9 mouse cellular contexts compared by ENCODE assay signal in the genomic region with DNA sequence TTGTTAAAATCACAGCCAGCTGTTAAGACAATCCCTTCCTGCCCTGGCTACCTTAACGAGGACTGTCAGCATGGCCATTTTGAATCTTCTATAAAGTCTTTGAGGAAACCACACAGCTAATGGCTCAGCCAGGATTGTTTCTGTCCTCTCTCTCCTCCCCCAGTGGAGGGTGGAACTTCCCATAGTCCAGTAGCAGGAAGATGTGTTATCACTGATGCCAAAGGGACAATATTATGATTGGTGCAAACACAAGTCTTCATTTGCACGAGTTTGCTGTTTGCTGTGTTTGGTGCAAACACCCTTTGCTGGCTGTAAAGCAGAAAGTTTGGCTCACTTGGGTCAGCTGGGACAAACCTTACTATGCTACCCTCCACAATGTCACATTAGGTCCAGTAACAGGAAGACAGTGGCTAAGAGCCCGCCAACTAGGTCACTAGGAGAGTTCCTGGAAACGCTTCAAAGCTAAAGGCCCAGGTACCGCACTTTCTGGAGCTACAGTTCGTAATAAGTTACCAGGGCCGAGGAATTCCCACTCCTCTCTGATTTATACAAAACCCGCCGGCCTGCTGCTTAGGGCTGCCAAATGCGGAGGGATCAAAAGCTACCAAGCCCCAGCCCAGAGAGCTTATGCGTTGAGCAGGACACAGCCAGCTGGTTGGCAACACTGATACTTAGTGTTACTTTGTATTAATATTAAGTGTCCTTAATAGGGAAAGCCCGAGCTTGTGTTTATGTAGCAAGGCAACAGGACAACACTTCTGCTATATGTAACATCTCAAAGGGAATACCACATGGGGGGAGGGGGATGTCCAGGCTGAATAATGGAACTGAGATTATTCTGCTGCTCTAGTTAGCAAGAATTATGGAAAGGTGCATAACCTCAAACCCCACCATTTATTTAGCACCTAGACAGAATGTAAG. TPM values are rescaled to one million over a fixed set of nuclear protein-coding genes. Genes with fewer than 3 reads are reported as not detected.
DNase-seq lines count a peak whose midpoint lies in the region; ATAC-seq and TF ChIP-seq lines count a peak whose summit lies in the region.
"Had no signal": no experiment of that assay in that cellular context is flagged by ENCODE, and none has a peak within 500 bp of the region (broad histone marks: within the 10 kb centered on the region; RNA-seq: fewer than 3 reads in every experiment).

No protein-coding gene starts in this region.

- peaks cover 65% of the 10 kb centered on the region for H3K4me1 ChIP-seq in erythroblast, embryonic 14.5 days (ENCODE audit: control insufficient read depth)
- H3K4me1 ChIP-seq in ES-Bruce4 (ENCODE audit: control insufficient read depth, insufficient read depth, low read length) = no peaks in the 10 kb centered on the region
- peaks cover 17 to 41% of the 10 kb centered on the region in 2 experiments for H3K4me1 ChIP-seq in heart, embryonic 14.5 days (ENCODE audit: control insufficient read depth in 2 of 2, insufficient read depth in 2 of 2, low read length in 2 of 2)
- peaks cover 39% of the 10 kb centered on the region for H3K4me1 ChIP-seq in limb, embryonic 13.5 days
- peaks cover 37% of the 10 kb centered on the region for H3K4me1 ChIP-seq in stomach, embryonic 16.5 days (ENCODE audit: control insufficient read depth, insufficient read depth, low read length)

- H3K9ac ChIP-seq in ES-Bruce4 (ENCODE audit: low read depth, poor library complexity, severe bottlenecking) = peak overlapping the region; percentile 95
- H3K9ac ChIP-seq in heart, embryonic 14.5 days (ENCODE audit: low read length) = peak overlapping the region; percentile 100
- H3K9ac ChIP-seq in limb, embryonic 13.5 days = peak overlapping the region; percentile 100
- H3K9ac ChIP-seq in stomach, embryonic 16.5 days (ENCODE audit: low read length) = peak overlapping the region; percentile 95

- H3K4me2 ChIP-seq in heart, embryonic 14.5 days (ENCODE audit: low read length) = peak overlapping the region; percentile 66
- peak overlapping the region; percentile 95 for H3K4me2 ChIP-seq in limb, embryonic 13.5 days (replicated peaks)
- H3K4me2 ChIP-seq in stomach, embryonic 16.5 days (ENCODE audit: low read depth, low read length) = peak overlapping the region; percentile 68

- DNase-seq in T-cell, adult 2 months (ENCODE audit: low spot score) = no peak
- no peak for DNase-seq in layer of hippocampus, adult 9-10 months (ENCODE audit: low spot score)

- TF ChIP-seq POLR2A in ES-Bruce4 (IDR thresholded peaks at IDR 0.05; ENCODE audit: insufficient read depth, low read length) = no peak

- 32% methylated on average over 12 of the region's 12 CpGs for WGBS in heart, embryonic 14.5 days
- WGBS in limb, embryonic 13.5 days = 26% methylated on average over 12 of the region's 12 CpGs
- 24% methylated on average over 12 of the region's 12 CpGs for WGBS in stomach, embryonic 16.5 days

- peak overlapping the region; percentile 82 for H3K4me3 ChIP-seq in erythroblast, embryonic 14.5 days (replicated peaks)
- peak overlapping the region; percentile 56 for H3K4me3 ChIP-seq in ES-Bruce4 (ENCODE audit: low read depth, low read length)
- peak overlapping the region in 1 of 2 experiments; percentile 95; a peak in 3 of 4 replicates for H3K4me3 ChIP-seq in heart, embryonic 14.5 days (ENCODE audit: control insufficient read depth in 1 of 2, insufficient read depth in 1 of 2, low read depth in 1 of 2, low read length in 2 of 2)
- H3K4me3 ChIP-seq in limb, embryonic 13.5 days = peak overlapping the region; percentile 99
- H3K4me3 ChIP-seq in stomach, embryonic 16.5 days (replicated peaks; ENCODE audit: low read length) = peak overlapping the region; percentile 77

- TF ChIP-seq EP300 in ES-Bruce4 (IDR thresholded peaks at IDR 0.05; ENCODE audit: insufficient read depth, low read depth, low read length) = no peak

- no peak for TF ChIP-seq CTCF in ES-Bruce4 (IDR thresholded peaks at IDR 0.05; ENCODE audit: low read depth, low read length)

- H3K27ac ChIP-seq in ES-Bruce4 (ENCODE audit: insufficient read depth, low read length) = peak overlapping the region; percentile 17; the same call in 1 of the 2 replicates
- H3K27ac ChIP-seq in heart, embryonic 14.5 days (replicated peaks in 1 of 2; ENCODE audit: control insufficient read depth in 1 of 2, insufficient read depth in 1 of 2, low read depth in 2 of 2, low read length in 2 of 2) = peak overlapping the region; percentile 98 to 99
- peak overlapping the region; percentile 53 for H3K27ac ChIP-seq in limb, embryonic 13.5 days
- peak overlapping the region; percentile 99 for H3K27ac ChIP-seq in stomach, embryonic 16.5 days (ENCODE audit: low read length)

- no peaks in the 10 kb centered on the region for H3K9me3 ChIP-seq in erythroblast, embryonic 14.5 days (ENCODE audit: control insufficient read depth, low read length)
- H3K9me3 ChIP-seq in ES-Bruce4 (replicated peaks; ENCODE audit: control insufficient read depth, insufficient read depth, low read length, poor library complexity, severe bottlenecking) = no peaks in the 10 kb centered on the region
- H3K9me3 ChIP-seq in heart, embryonic 14.5 days (ENCODE audit: control insufficient read depth, low read length) = no peaks in the 10 kb centered on the region
- H3K9me3 ChIP-seq in limb, embryonic 13.5 days = no peaks in the 10 kb centered on the region
- no peaks in the 10 kb centered on the region for H3K9me3 ChIP-seq in stomach, embryonic 16.5 days (replicated peaks; ENCODE audit: control insufficient read depth, low read length)

- H3K36me3 ChIP-seq in erythroblast, embryonic 14.5 days (ENCODE audit: control insufficient read depth) = peaks cover 30% of the 10 kb centered on the region
- H3K36me3 ChIP-seq in ES-Bruce4 (ENCODE audit: control insufficient read depth, insufficient read depth, low read length, poor library complexity, severe bottlenecking) = peaks cover 28% of the 10 kb centered on the region
- H3K36me3 ChIP-seq in heart, embryonic 14.5 days (ENCODE audit: control insufficient read depth, insufficient read depth, low read length) = peaks cover 39% of the 10 kb centered on the region
- H3K36me3 ChIP-seq in limb, embryonic 13.5 days = peaks cover 26% of the 10 kb centered on the region
- peaks cover 4% of the 10 kb centered on the region for H3K36me3 ChIP-seq in stomach, embryonic 16.5 days (ENCODE audit: control insufficient read depth, insufficient read depth, low read length)

- H3K27me3 ChIP-seq in erythroblast, embryonic 14.5 days (ENCODE audit: control insufficient read depth) = no peaks in the 10 kb centered on the region
- H3K27me3 ChIP-seq in ES-Bruce4 (ENCODE audit: control insufficient read depth, insufficient read depth, low read length, poor library complexity, severe bottlenecking) = no peaks in the 10 kb centered on the region
- H3K27me3 ChIP-seq in heart, embryonic 14.5 days (ENCODE audit: control insufficient read depth, insufficient read depth, low read length) = no peaks in the 10 kb centered on the region
- no peaks in the 10 kb centered on the region for H3K27me3 ChIP-seq in limb, embryonic 13.5 days
- H3K27me3 ChIP-seq in stomach, embryonic 16.5 days (ENCODE audit: control insufficient read depth, insufficient read depth, low read length) = no peaks in the 10 kb centered on the region
- H3K27me3 ChIP-seq: Patski had no signal

- ATAC-seq in erythroblast, adult 5-6 weeks (replicated peaks; ENCODE audit: low FRiP score, poor library complexity, severe bottlenecking) = no peak
- no peak for ATAC-seq in heart, embryonic 14.5 days (ENCODE audit: insufficient number of reproducible peaks, insufficient read depth, low FRiP score, low read depth)
- no peak for ATAC-seq in limb, embryonic 13.5 days (ENCODE audit: low FRiP score, low read depth)
- ATAC-seq in stomach, embryonic 16.5 days (ENCODE audit: insufficient read depth, low FRiP score) = no peak

RNA-seq across cellular contexts. Expression of a gene that starts 0.9 kb away (rescaled TPM):
- polyA plus RNA-seq in erythroblast, embryonic 14.5 days (2012) = 18.8 and 20.8 TPM in 2 replicates
- total RNA-seq in erythroblast, adult 5-6 weeks (2015; ENCODE audit: low replicate concordance) = 65.7 and 80.5 TPM in 2 replicates
- 48.1 and 50.2 TPM in 2 replicates for total RNA-seq in erythroblast, adult 5-6 weeks (2017; ENCODE audit: low replicate concordance)
- polyA plus RNA-seq in ES-Bruce4 (2011; ENCODE audit: insufficient read depth, insufficient read length, low read depth, missing spikeins) = 245 and 258 TPM in 2 replicates
- polyA plus RNA-seq in heart, embryonic 14.5 days (2014; fragmentation: Nextera tagmentation; extraction: Ambion mirVana) = 237 and 246 TPM in 2 replicates
- polyA plus RNA-seq in limb, embryonic 13.5 days (2015; fragmentation: Nextera tagmentation; extraction: Ambion mirVana) = 552 and 562 TPM in 2 replicates
- 340 and 353 TPM in 2 replicates for polyA plus RNA-seq in stomach, embryonic 16.5 days (2015; fragmentation: Nextera tagmentation; extraction: Ambion mirVana)

RNA-seq across cellular contexts. Expression of a gene that starts 5.1 kb away (rescaled TPM):
- 1.6 TPM in 2 replicates for polyA plus RNA-seq in erythroblast, embryonic 14.5 days (2012)
- 0.58 and 1.0 TPM in 2 replicates for total RNA-seq in erythroblast, adult 5-6 weeks (2015; ENCODE audit: low replicate concordance)
- total RNA-seq in erythroblast, adult 5-6 weeks (2017; ENCODE audit: low replicate concordance) = 2.2 TPM in 1 of 2 replicates, not detected in the other
- 7.9 and 12.5 TPM in 2 replicates for polyA plus RNA-seq in ES-Bruce4 (2011; ENCODE audit: insufficient read depth, insufficient read length, low read depth, missing spikeins)
- polyA plus RNA-seq in heart, embryonic 14.5 days (2014; fragmentation: Nextera tagmentation; extraction: Ambion mirVana) = 3.1 and 4.2 TPM in 2 replicates
- polyA plus RNA-seq in limb, embryonic 13.5 days (2015; fragmentation: Nextera tagmentation; extraction: Ambion mirVana) = 11.3 and 12.2 TPM in 2 replicates
- 6.4 and 8.8 TPM in 2 replicates for polyA plus RNA-seq in stomach, embryonic 16.5 days (2015; fragmentation: Nextera tagmentation; extraction: Ambion mirVana)

RNA-seq across cellular contexts. Expression of a gene that starts 7.2 kb away (rescaled TPM):
- polyA plus RNA-seq in erythroblast, embryonic 14.5 days (2012) = 0.04 and 0.37 TPM in 2 replicates
- 1.0 and 2.7 TPM in 2 replicates for total RNA-seq in erythroblast, adult 5-6 weeks (2015; ENCODE audit: low replicate concordance)
- total RNA-seq in erythroblast, adult 5-6 weeks (2017; ENCODE audit: low replicate concordance) = 3.8 TPM in 1 of 2 replicates, not detected in the other
- polyA plus RNA-seq in ES-Bruce4 (2011; ENCODE audit: insufficient read depth, insufficient read length, low read depth, missing spikeins) = 2.3 and 4.2 TPM in 2 replicates
- 10.7 and 14.3 TPM in 2 replicates for polyA plus RNA-seq in heart, embryonic 14.5 days (2014; fragmentation: Nextera tagmentation; extraction: Ambion mirVana)
- 4.2 and 5.3 TPM in 2 replicates for polyA plus RNA-seq in limb, embryonic 13.5 days (2015; fragmentation: Nextera tagmentation; extraction: Ambion mirVana)
- 6.0 and 6.8 TPM in 2 replicates for polyA plus RNA-seq in stomach, embryonic 16.5 days (2015; fragmentation: Nextera tagmentation; extraction: Ambion mirVana)

RNA-seq across cellular contexts. Expression of a gene that starts 20.0 kb away (rescaled TPM):
- not detected in 2 replicates for polyA plus RNA-seq in erythroblast, embryonic 14.5 days (2012)
- not detected in 2 replicates for total RNA-seq in erythroblast, adult 5-6 weeks (2015; ENCODE audit: low replicate concordance)
- not detected in 2 replicates for total RNA-seq in erythroblast, adult 5-6 weeks (2017; ENCODE audit: low replicate concordance)
- not detected in 2 replicates for polyA plus RNA-seq in ES-Bruce4 (2011; ENCODE audit: insufficient read depth, insufficient read length, low read depth, missing spikeins)
- polyA plus RNA-seq in heart, embryonic 14.5 days (2014; fragmentation: Nextera tagmentation; extraction: Ambion mirVana) = 0.69 TPM in 1 of 2 replicates, not detected in the other
- polyA plus RNA-seq in limb, embryonic 13.5 days (2015; fragmentation: Nextera tagmentation; extraction: Ambion mirVana) = 0.40 and 0.60 TPM in 2 replicates
- polyA plus RNA-seq in stomach, embryonic 16.5 days (2015; fragmentation: Nextera tagmentation; extraction: Ambion mirVana) = 0.27 TPM in 1 of 2 replicates, not detected in the other

RNA-seq across cellular contexts. Expression of a gene that starts 21.9 kb away (rescaled TPM):
- polyA plus RNA-seq in erythroblast, embryonic 14.5 days (2012) = 2.4 and 2.7 TPM in 2 replicates
- total RNA-seq in erythroblast, adult 5-6 weeks (2015; ENCODE audit: low replicate concordance) = 117 and 224 TPM in 2 replicates
- 217 and 402 TPM in 2 replicates for total RNA-seq in erythroblast, adult 5-6 weeks (2017; ENCODE audit: low replicate concordance)
- 19.8 and 23.1 TPM in 2 replicates for polyA plus RNA-seq in ES-Bruce4 (2011; ENCODE audit: insufficient read depth, insufficient read length, low read depth, missing spikeins)
- 52.4 and 59.8 TPM in 2 replicates for polyA plus RNA-seq in heart, embryonic 14.5 days (2014; fragmentation: Nextera tagmentation; extraction: Ambion mirVana)
- 29.1 and 30.8 TPM in 2 replicates for polyA plus RNA-seq in limb, embryonic 13.5 days (2015; fragmentation: Nextera tagmentation; extraction: Ambion mirVana)
- 169 and 219 TPM in 2 replicates for polyA plus RNA-seq in stomach, embryonic 16.5 days (2015; fragmentation: Nextera tagmentation; extraction: Ambion mirVana)

Comparison
In these comparisons a context has a peak if more than half of its experiments do, and no peak if none do; other contexts are left out.
1. H3K27ac ChIP-seq: peak in every context shown above with its lines; median percentile 99 in stomach, embryonic 16.5 days; 98 in heart, embryonic 14.5 days; 53 in limb, embryonic 13.5 days; 17 in ES-Bruce4.
2. RNA of a gene that starts 0.9 kb away (polyA plus RNA-seq): 552 to 562 TPM in limb, embryonic 13.5 days, 340 to 353 TPM in stomach, embryonic 16.5 days, 237 to 246 TPM in heart, embryonic 14.5 days and 245 to 258 TPM in ES-Bruce4; 18.8 to 20.8 TPM in erythroblast, embryonic 14.5 days; every median in the first group is over 10 times any median in the second.
3. Peak in every context shown above with its lines, with median percentiles within 50 percentile points of each other: H3K9ac ChIP-seq and H3K4me2 ChIP-seq.